Mouse (Mus musculus): ENCODE results near the gene Igf2bp3.

- TF ChIP-seq CTCF (IDR thresholded peaks at IDR 0.05; ENCODE audit: borderline replicate concordance, extremely low read depth, insufficient read depth, insufficient read length) (peak; percentile 72), POLR2A (IDR thresholded peaks at IDR 0.05; ENCODE audit: borderline replicate concordance, extremely low read depth, insufficient read depth, insufficient read length, poor library complexity, severe bottlenecking) (no peak)
Observed at GRCm38 (mm10) chr6:49227184-49227735, 12.5 kb upstream of the Igf2bp3 start.
